Mouse (Mus musculus) layer of hippocampus, postnatal 25 days (tissue): ENCODE measurements around the gene Mylk4. TPM values are rescaled to one million over a fixed set of nuclear protein-coding genes. Genes with fewer than 3 reads are reported as not detected.

Experiments used
- DNase-seq, 2 experiments: peaks; one replicate each; pipeline ENCODE4 v3.0.0; 2022; ENCODE audit warnings: mixed read lengths in 2 of 2, low spot score in 1 of 2; ENCODE audit errors: extremely low spot score in 1 of 2
- total RNA-seq, 2 experiments: library from RNA; stranded (reverse); gene quantifications; 2 replicates each; pipeline ENCODE4 v1.2.3; 2021

The Mylk4 gene
- total RNA-seq, 2 experiments from 2014 or later = 0.16 to 0.27 TPM

GRCm38 (mm10) chr13:32657583-32657982, 126.2 kb downstream of the Mylk4 start:
- no peak for DNase-seq

Other genes starting within 250 kb of the Mylk4 start
- gene Wrnip1, start 18.1 kb upstream of the Mylk4 start, total RNA-seq = 10 to 100 TPM; 58.1 to 60.7 TPM
- 1 to 10 TPM in 1 of 2 experiments, not detected in 1; 2.7 TPM for gene D930007J09Rik, start 18.9 kb upstream of the Mylk4 start, total RNA-seq
- 1 to 10 TPM; 1.8 to 3.5 TPM for gene Serpinb1a, start 67.2 kb upstream of the Mylk4 start, total RNA-seq
- not detected for gene Serpinb1c, start 114.3 kb upstream of the Mylk4 start, total RNA-seq
- 1 to 10 TPM in 1 of 2 experiments, under 1 TPM in 1; 0.99 to 1.2 TPM for gene Serpinb6b, start 181.3 kb upstream of the Mylk4 start, total RNA-seq
- 1 to 10 TPM; 4.8 to 5.9 TPM for gene Serpinb9, start 219.3 kb upstream of the Mylk4 start, total RNA-seq
- not detected for gene Serpinb9b, start 243.5 kb upstream of the Mylk4 start, total RNA-seq